Mouse (Mus musculus): ENCODE data around the gene Fgf6. TPM values are rescaled to one million over a fixed set of nuclear protein-coding genes. Genes with fewer than 3 reads are reported as not detected.

Gene Fgf6
- 0.08 TPM in 1 of 2 replicates, not detected in the other for polyA plus RNA-seq (2014; fragmentation: Nextera tagmentation; extraction: Ambion mirVana)

- H3K9me3 ChIP-seq (ENCODE audit: control insufficient read depth, low read length) = no peaks in the 10 kb centered on the region
- H3K27me3 ChIP-seq (replicated peaks; ENCODE audit: control insufficient read depth, insufficient read depth, low read length) = peaks cover 4% of the 10 kb centered on the region
- H3K4me2 ChIP-seq = no peak within 1 kb of the TSS
- no peak within 1 kb of the TSS for H3K9ac ChIP-seq (ENCODE audit: low read depth, low read length)
- H3K4me3 ChIP-seq (ENCODE audit: low read depth, low read length) = no peak within 1 kb of the TSS
- no peak for ATAC-seq (replicated peaks; ENCODE audit: low FRiP score)
- no peak within 1 kb of the TSS for H3K27ac ChIP-seq (ENCODE audit: low read depth, low read length)
- peaks cover 8% of the 10 kb centered on the region for H3K4me1 ChIP-seq (replicated peaks; ENCODE audit: control insufficient read depth, insufficient read depth, low read length)
- no peaks in the 10 kb centered on the region for H3K36me3 ChIP-seq (ENCODE audit: control insufficient read depth, insufficient read depth, low read length)
- DNase-seq (ENCODE audit: low spot score) = no peak
- 76% methylated on average over 26 of the region's 26 CpGs for WGBS
These were observed at the start of gene Fgf6 for GRCm38 (mm10) chr6:127014906-127015770. TSS of gene Fgf6 (plus strand) at chr6:127015586.

- 80% methylated on average over 14 of the region's 14 CpGs for WGBS
- H3K27me3 ChIP-seq (replicated peaks; ENCODE audit: control insufficient read depth, insufficient read depth, low read length) = no peaks in the 10 kb centered on the region
- H3K27ac ChIP-seq (ENCODE audit: low read depth, low read length) = no peak overlapping the region
- ATAC-seq (replicated peaks; ENCODE audit: low FRiP score) (no peak), DNase-seq (ENCODE audit: low spot score) (no peak)
- no peak overlapping the region for H3K4me2 ChIP-seq
- H3K9me3 ChIP-seq (ENCODE audit: control insufficient read depth, low read length) = no peaks in the 10 kb centered on the region
- no peaks in the 10 kb centered on the region for H3K36me3 ChIP-seq (ENCODE audit: control insufficient read depth, insufficient read depth, low read length)
- no peak overlapping the region for H3K4me3 ChIP-seq (ENCODE audit: low read depth, low read length)
- H3K9ac ChIP-seq (ENCODE audit: low read depth, low read length) = no peak overlapping the region
- no peaks in the 10 kb centered on the region; the same call in 1 of the 2 replicates for H3K4me1 ChIP-seq (replicated peaks; ENCODE audit: control insufficient read depth, insufficient read depth, low read length)
These were observed 49.0 kb upstream of the Fgf6 start for GRCm38 (mm10) chr6:126966241-126967026.

DNA sequence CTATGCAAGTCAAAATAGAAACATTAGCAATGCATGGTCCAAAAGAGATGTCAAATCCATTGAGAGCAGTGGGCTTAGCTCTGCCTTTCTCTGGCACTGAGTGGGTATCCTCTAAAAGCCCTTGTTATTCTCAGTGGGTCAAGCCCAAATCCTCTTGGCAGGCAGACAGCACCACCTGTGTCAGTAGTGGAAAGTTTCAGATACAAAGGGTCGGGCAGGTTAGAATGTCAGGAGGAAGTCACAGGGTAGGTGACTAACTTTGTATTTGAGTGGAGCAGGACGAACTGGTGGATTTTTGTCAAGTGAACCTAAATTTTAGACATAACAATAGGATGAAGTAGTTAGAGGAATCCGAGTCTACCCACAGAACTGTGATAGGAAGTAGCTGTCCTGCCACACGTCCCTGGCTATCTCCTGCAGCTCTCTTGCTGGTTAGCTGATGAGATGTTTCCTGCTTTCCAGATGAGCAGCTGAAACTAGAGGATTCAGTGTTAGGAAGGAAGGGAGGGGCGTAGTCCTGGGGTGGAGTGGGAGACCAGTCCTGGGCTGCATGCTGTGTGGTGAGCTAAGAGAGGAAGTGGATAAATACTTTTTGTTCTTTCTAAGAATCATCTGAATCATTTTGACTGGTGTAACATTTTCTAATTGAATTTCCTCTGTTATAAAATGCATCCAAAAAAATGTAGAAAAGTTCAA is 33.7 kb upstream of the Fgf6 start:
- H3K9me3 ChIP-seq (ENCODE audit: control insufficient read depth, low read length) = no peaks in the 10 kb centered on the region
- H3K27ac ChIP-seq (ENCODE audit: low read depth, low read length) = no peak overlapping the region

GRCm38 (mm10) chr6:126993676-126994075 is 21.7 kb upstream of the Fgf6 start:
- H3K4me3 ChIP-seq (ENCODE audit: low read depth, low read length) = no peak overlapping the region
- H3K36me3 ChIP-seq (ENCODE audit: control insufficient read depth, insufficient read depth, low read length) = no peaks in the 10 kb centered on the region
- H3K27ac ChIP-seq (ENCODE audit: low read depth, low read length) = no peak overlapping the region
- no peaks in the 10 kb centered on the region for H3K9me3 ChIP-seq (ENCODE audit: control insufficient read depth, low read length)
- 69% methylated on average over 2 of the region's 2 CpGs for WGBS
- DNase-seq (ENCODE audit: low spot score) (no peak), ATAC-seq (replicated peaks; ENCODE audit: low FRiP score) (no peak)
- H3K4me1 ChIP-seq (replicated peaks; ENCODE audit: control insufficient read depth, insufficient read depth, low read length) = no peaks in the 10 kb centered on the region
- no peaks in the 10 kb centered on the region for H3K27me3 ChIP-seq (replicated peaks; ENCODE audit: control insufficient read depth, insufficient read depth, low read length)
- no peak overlapping the region for H3K4me2 ChIP-seq
- no peak overlapping the region for H3K9ac ChIP-seq (ENCODE audit: low read depth, low read length)

More for the DNA sequence above, 33.7 kb upstream of the Fgf6 start:
- no peak for DNase-seq (ENCODE audit: low spot score)
- Histone ChIP-seq H3K4me2 (no peak overlapping the region), H3K36me3 (ENCODE audit: control insufficient read depth, insufficient read depth, low read length) (peaks cover 3% of the 10 kb centered on the region; the same call in 1 of the 2 replicates), H3K4me1 (replicated peaks; ENCODE audit: control insufficient read depth, insufficient read depth, low read length) (no peaks in the 10 kb centered on the region), H3K4me3 (ENCODE audit: low read depth, low read length) (no peak overlapping the region), H3K9ac (ENCODE audit: low read depth, low read length) (no peak overlapping the region), H3K27me3 (replicated peaks; ENCODE audit: control insufficient read depth, insufficient read depth, low read length) (no peaks in the 10 kb centered on the region)
- ATAC-seq (replicated peaks; ENCODE audit: low FRiP score) = no peak; the same call in 1 of the 2 replicates
- WGBS = 27% methylated on average over 5 of the region's 5 CpGs

DNA sequence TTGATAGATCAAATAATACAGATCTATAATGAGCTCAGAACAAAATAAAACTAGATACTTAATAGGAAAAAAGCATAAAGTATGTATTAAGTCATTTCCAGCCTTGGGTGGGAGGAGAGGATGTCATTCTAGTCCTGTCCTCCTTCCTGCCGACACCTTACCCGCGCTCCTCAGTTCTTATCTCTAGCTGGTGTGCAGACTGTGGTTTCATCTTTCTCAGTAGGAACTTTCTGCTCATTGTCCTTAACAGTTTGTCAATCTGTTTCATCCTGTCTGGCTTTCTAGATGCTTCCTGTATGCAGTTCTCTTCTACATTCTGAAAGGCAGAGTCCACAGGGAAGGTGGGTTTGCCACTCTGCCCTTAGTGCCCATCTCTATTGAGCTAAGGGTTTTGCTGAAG is 19.9 kb upstream of the Fgf6 start:
- DNase-seq (ENCODE audit: low spot score) = no peak
- Histone ChIP-seq H3K4me1 (replicated peaks; ENCODE audit: control insufficient read depth, insufficient read depth, low read length) (no peaks in the 10 kb centered on the region), H3K36me3 (ENCODE audit: control insufficient read depth, insufficient read depth, low read length) (no peaks in the 10 kb centered on the region), H3K4me3 (ENCODE audit: low read depth, low read length) (no peak overlapping the region), H3K4me2 (no peak overlapping the region), H3K9ac (ENCODE audit: low read depth, low read length) (no peak overlapping the region), H3K27me3 (replicated peaks; ENCODE audit: control insufficient read depth, insufficient read depth, low read length) (no peaks in the 10 kb centered on the region), H3K27ac (ENCODE audit: low read depth, low read length) (no peak overlapping the region), H3K9me3 (ENCODE audit: control insufficient read depth, low read length) (no peaks in the 10 kb centered on the region)
- no peak for ATAC-seq (replicated peaks; ENCODE audit: low FRiP score)
- 33% methylated on average over 3 of the region's 3 CpGs for WGBS

- H3K4me3 ChIP-seq (ENCODE audit: low read depth, low read length) = no peak overlapping the region
- no peak overlapping the region for H3K9ac ChIP-seq (ENCODE audit: low read depth, low read length)
- H3K27me3 ChIP-seq (replicated peaks; ENCODE audit: control insufficient read depth, insufficient read depth, low read length) = no peaks in the 10 kb centered on the region
- H3K36me3 ChIP-seq (ENCODE audit: control insufficient read depth, insufficient read depth, low read length) = no peaks in the 10 kb centered on the region
- H3K9me3 ChIP-seq (ENCODE audit: control insufficient read depth, low read length) = no peaks in the 10 kb centered on the region
- ATAC-seq (replicated peaks; ENCODE audit: low FRiP score) = no peak
- no peak overlapping the region for H3K4me2 ChIP-seq
- H3K27ac ChIP-seq (ENCODE audit: low read depth, low read length) = no peak overlapping the region
- no peaks in the 10 kb centered on the region for H3K4me1 ChIP-seq (replicated peaks; ENCODE audit: control insufficient read depth, insufficient read depth, low read length)
- no peak for DNase-seq (ENCODE audit: low spot score)
- WGBS = 41% methylated on average over 5 of the region's 5 CpGs
These were observed 19.0 kb upstream of the Fgf6 start for GRCm38 (mm10) chr6:126996399-126996798.

DNA sequence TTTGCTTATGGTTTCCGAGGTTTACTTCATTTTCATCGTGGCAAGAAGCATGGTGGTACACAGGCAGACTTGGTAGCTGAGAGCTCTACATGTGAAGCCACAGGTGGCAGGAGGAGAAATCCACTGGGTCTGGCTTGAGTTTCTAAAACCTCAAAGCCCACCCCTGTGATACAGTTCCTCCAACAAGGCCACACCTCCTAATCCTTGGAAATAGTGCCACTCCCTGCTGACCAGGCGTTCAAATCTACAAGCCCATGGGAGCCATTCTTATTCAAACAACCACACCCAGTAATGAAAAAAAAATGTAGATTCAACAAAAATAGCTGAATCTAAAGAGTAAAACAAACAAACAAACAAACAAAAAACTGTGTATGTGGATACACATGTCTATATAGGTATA is 9.7 kb upstream of the Fgf6 start:
- Histone ChIP-seq H3K36me3 (ENCODE audit: control insufficient read depth, insufficient read depth, low read length) (no peaks in the 10 kb centered on the region), H3K9me3 (ENCODE audit: control insufficient read depth, low read length) (no peaks in the 10 kb centered on the region), H3K4me3 (ENCODE audit: low read depth, low read length) (no peak overlapping the region), H3K27me3 (replicated peaks; ENCODE audit: control insufficient read depth, insufficient read depth, low read length) (no peaks in the 10 kb centered on the region), H3K4me1 (replicated peaks; ENCODE audit: control insufficient read depth, insufficient read depth, low read length) (no peaks in the 10 kb centered on the region), H3K4me2 (no peak overlapping the region), H3K9ac (ENCODE audit: low read depth, low read length) (no peak overlapping the region), H3K27ac (ENCODE audit: low read depth, low read length) (no peak overlapping the region)
- WGBS = 79% methylated on average over 3 of the region's 3 CpGs
- no peak for DNase-seq (ENCODE audit: low spot score)
- ATAC-seq (replicated peaks; ENCODE audit: low FRiP score) = no peak

GRCm38 (mm10) chr6:127006551-127006950 is 8.8 kb upstream of the Fgf6 start:
- Histone ChIP-seq H3K4me3 (ENCODE audit: low read depth, low read length) (no peak overlapping the region), H3K9ac (ENCODE audit: low read depth, low read length) (no peak overlapping the region), H3K27me3 (replicated peaks; ENCODE audit: control insufficient read depth, insufficient read depth, low read length) (no peaks in the 10 kb centered on the region), H3K4me2 (no peak overlapping the region), H3K36me3 (ENCODE audit: control insufficient read depth, insufficient read depth, low read length) (no peaks in the 10 kb centered on the region), H3K9me3 (ENCODE audit: control insufficient read depth, low read length) (no peaks in the 10 kb centered on the region), H3K27ac (ENCODE audit: low read depth, low read length) (no peak overlapping the region), H3K4me1 (replicated peaks; ENCODE audit: control insufficient read depth, insufficient read depth, low read length) (no peaks in the 10 kb centered on the region)
- DNase-seq (ENCODE audit: low spot score) (no peak), ATAC-seq (replicated peaks; ENCODE audit: low FRiP score) (no peak)
- WGBS = 74% methylated on average over 3 of the region's 3 CpGs

All from liver, embryonic 11.5 days (tissue).